Mouse (Mus musculus) 3T3-L1 (cell line): Measurements from ENCODE around the gene Taf4.

Experiments
- DNase-seq: peaks from one replicate; pipeline ENCODE4 v3.0.0-alpha.2; 2015; ENCODE audit warnings: low read depth, low spot score

Taf4 gene

GRCm38 (mm10) chr2:179862676-179863075 lies 113.8 kb downstream of the Taf4 start:
- DNase-seq: no peak
